Mouse (Mus musculus) T-cell, adult 2 months (primary cell): ENCODE data around the gene Gpsm3.
A peak's percentile ranks its signal among the peaks of the same experiment; 100 is the strongest.

Experiments
- DNase-seq: peaks from one replicate; pipeline ENCODE4 v3.0.0; 2022; ENCODE audit warnings: low spot score

The Gpsm3 gene

DNA sequence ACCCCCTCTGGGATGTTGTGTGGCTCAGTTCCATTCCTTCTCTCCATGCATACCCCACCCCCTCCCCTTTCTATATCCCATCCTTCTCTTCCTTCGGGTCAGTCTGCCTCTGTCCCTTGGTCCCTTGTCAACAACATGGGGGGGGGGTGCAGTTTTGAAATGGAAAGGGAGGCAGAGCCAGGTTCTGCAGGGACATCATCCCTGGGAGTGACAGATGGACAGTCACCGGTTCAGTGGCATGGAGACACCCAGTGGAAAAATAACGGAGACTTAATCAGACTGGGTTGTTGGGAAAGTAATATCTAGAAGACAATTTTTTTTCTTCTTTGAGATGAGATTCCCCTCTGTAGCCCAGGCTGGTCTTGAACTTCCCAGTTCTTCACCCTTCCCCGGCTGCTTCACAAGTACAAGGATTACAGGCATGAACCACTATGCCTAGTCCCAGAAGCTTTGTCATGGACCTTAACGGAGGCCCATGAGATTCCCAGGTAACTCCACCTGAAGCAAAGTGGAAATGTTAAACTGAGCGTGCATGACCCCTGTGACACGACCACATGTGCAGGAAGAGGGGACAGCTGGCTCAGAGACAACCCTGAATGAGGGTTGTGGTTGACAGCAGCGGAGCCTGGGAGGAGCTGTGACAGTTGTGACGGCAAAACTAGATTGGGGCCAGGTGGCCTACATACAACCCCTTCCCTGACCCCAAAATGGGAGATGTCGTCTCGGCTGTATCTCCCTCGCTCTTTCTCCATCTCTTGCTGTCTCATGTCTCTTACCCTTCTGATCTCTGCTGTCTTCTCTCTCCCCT lies 40.4 kb downstream of the Gpsm3 start:
- peak; percentile 78 for DNase-seq

DNA sequence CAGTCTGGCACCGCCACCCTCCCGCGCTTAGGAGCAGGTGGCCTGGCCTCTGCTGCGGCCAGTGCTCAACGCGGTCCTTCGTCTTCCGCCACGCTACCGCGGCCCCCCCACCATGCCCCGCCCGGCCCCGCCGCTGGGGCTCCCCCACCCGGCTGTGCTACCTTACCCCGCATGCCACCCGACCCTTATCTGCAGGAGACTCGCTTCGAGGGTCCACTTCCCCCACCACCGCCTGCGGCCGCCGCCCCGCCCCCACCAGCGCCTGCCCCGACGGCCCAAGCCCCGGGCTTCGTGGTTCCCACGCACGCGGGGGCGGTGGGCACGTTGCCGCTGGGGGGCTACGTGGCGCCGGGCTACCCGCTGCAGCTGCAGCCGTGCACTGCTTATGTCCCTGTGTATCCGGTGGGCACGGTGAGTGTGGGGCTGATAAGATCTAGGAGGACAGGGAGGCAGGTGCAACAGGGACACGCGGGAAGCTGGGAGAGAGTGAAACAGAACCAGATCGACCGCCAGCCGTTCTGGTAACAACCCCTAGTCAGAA lies 41.2 kb downstream of the Gpsm3 start:
- DNase-seq = no peak

DNA sequence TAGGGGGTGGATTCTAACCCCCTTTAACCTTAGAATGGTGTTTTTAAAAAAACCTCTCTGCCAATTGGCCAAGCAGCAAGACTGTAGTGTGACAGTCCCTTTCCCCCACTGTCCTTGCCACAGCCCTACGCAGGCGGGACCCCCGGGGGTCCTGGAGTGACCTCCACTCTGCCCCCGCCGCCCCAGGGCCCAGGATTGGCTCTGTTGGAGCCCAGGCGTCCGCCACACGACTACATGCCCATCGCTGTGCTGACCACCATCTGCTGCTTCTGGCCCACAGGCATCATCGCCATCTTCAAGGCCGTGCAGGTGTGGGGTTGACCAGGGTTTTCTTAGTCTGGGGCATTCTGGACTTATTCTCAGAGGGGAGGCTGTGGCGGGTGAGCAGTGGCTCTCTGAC lies 42.0 kb downstream of the Gpsm3 start:
- no peak for DNase-seq

DNA sequence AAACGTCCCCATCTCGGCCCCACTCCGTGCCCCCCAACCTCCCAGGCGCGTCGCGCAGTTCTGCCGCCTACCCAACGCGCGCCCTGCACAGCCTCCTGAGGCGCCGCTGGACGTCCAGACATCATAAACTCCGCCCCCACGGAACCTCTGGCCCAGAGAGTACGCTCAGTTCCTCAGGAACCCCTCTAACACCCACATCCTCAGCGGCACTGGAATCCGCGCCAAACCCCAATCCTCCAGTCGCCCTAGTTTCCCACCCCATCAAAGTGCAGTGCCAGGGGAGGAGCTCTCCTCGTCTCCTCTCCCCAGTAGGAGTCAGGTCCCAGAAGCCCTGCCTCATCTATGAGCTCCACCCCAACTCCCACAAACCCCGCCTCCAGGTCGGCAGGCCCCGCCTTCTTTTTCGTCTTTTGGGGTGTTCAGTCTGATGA lies 42.7 kb downstream of the Gpsm3 start:
- peak; percentile 73 for DNase-seq

DNA sequence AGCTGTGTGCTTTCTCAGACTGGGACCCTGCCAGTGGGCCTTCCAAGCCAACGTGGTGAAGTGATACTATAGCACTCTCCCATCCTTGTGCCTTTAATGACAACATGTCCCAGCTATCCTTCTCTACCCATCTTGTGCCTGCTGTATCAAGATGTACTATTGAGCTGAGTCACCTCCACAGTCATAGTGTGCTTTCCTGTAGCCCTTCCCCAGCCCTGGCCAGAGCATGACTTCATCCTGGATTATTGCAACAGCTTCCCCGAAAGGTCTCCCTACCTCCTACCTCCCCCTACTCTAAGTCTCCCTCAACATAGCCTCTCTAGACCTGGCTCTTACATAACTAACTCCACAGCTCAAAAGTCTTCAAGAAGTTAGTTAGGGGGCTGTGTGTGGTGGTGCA lies 46.1 kb downstream of the Gpsm3 start:
- DNase-seq = no peak

DNA sequence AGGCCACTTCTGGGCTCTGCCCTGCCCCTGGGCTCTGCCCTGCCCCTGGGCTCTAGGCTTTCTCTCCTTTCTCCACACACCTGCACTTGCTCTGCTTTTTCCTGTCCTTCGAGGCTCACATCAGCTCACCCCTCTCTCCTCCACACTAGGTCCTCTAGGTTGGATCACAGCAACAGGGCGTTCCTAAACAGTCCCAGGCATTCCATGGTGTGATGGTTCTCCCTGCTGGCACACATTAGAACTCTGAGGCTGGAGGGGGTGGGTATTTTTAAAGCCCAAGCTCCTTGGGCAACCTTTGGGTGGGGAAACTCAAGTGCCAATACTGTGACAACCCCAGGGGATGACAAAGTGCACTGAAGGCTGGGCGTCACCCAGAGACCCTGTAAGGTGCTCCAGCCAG lies 47.9 kb downstream of the Gpsm3 start:
- no peak for DNase-seq

DNA sequence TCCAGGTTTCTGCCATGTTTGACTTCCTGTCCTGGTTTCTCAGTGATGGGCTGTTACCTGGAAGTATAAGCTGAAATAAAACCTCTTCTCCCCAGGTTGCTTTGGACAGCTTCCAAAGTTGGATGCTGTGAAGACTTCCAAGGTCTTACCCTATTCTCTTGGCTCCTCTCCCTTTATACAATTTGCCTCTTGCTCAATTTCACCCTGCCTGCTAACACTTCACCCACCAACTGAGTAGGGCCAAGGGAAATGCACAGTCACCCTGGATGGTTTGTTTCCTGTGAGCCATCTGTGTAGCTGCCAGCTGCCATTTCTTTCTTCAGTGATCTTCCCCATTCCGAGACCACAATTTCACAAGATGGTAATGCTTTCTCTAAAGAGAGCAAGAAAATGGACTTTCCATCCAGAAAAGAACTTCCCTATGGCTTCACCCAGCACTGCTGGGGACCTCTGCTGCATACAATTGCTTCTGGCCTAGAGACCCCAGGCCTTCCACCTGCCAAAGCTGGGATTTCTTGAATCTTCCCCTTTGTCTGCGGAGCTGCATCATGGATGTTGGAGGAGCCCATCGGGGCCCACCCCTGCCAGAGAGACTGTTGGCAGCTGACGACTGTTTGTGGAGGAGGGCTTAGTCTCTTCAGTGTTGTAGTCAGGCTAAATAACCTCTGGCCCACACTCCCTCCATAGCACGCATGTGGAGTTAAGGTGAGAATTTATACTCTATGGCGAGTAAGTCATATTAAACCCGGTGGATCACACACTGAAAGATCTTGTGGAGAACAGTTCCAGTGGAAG lies 50.1 kb downstream of the Gpsm3 start:
- DNase-seq = no peak

DNA sequence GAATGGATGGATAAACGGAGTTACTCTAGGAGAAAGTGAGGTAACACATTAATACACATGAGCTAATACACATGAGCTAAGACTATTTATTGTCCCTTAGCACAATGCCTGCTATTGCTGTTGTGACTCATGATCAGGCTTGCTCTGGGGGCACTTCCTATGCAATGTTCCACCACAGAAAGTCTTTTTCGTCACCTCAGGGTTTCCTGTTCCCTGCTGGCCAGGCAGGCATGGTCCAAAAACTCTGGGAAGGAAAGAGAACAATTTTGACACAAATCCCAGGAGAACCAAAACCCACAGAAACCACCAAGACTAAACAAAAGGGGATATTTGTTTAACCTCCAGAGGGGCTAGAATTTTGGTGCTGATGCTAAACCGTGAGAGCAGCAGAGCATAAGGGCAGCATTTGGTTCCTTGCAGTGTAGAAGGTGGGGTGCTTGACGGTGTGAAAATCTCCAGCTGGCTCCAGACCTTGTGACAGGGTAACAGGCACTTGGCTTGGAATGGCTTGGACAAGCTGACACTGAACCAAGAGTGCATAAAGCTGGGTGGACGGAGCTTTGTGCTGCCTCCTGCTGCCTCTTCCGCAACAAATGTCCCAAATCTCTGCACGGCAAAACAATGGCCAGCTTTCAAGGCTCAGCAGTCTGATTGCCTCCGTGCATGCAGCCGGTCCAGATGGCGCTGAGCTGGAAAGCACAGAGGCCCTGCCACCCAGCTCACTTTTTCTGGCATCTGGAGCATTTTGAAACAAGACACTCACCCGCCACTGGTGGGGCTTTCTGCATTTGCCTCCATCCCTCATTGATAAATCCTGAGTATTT lies 51.4 kb downstream of the Gpsm3 start:
- DNase-seq = no peak
